Mouse (Mus musculus) hindbrain, embryonic 11.5 days (tissue): ENCODE results near the gene Mocs2. TPM values are rescaled to one million over a fixed set of nuclear protein-coding genes. Genes with fewer than 3 reads are reported as not detected.

Source experiments
- ATAC-seq: fragments of 200-750 bp; cut with Nextera tagmentation; 2 replicates; pipeline ENCODE4 v1.8.0; 2017; ENCODE audit warnings: mild to moderate bottlenecking, moderate TSS enrichment, moderate library complexity; ENCODE audit not compliant: low FRiP score
- DNase-seq: peaks from one replicate; pipeline ENCODE4 v3.0.0-alpha.2; 2015; ENCODE audit warnings: low spot score
- H3K27ac ChIP-seq: fragments of 300-500 bp; sonication (generic); 2 replicates; pipeline ENCODE4 v1.5.1; 2014; ENCODE audit warnings: mild to moderate bottlenecking, low read depth, low read length
- H3K27me3 ChIP-seq: fragments of 300-500 bp; sonication (generic); 2 replicates; pipeline ENCODE4 v1.6.1; 2014; ENCODE audit warnings: mild to moderate bottlenecking, low read length, moderate library complexity, mixed read lengths; ENCODE audit not compliant: control insufficient read depth, insufficient read depth
- H3K36me3 ChIP-seq: fragments of 300-500 bp; sonication (generic); 2 replicates; pipeline ENCODE4 v1.6.1; 2014; ENCODE audit warnings: mild to moderate bottlenecking, low read length, moderate library complexity, mixed read lengths; ENCODE audit not compliant: control insufficient read depth, insufficient read depth
- H3K4me1 ChIP-seq: fragments of 300-500 bp; sonication (generic); replicated peaks from 2 replicates; pipeline ENCODE4 v1.6.1; 2014; ENCODE audit warnings: low read length, mixed read lengths; ENCODE audit not compliant: control insufficient read depth, insufficient read depth
- H3K4me2 ChIP-seq: fragments of 300-500 bp; sonication (generic); replicated peaks from 2 replicates; pipeline ENCODE4 v1.6.1; 2014; ENCODE audit warnings: mild to moderate bottlenecking, low read depth, low read length
- H3K4me3 ChIP-seq: fragments of 300-500 bp; sonication (generic); 2 replicates; pipeline ENCODE4 v1.5.1; 2014; ENCODE audit warnings: low read depth, low read length
- H3K9ac ChIP-seq: fragments of 300-500 bp; sonication (generic); 2 replicates; pipeline ENCODE4 v1.6.1; 2014; ENCODE audit warnings: low read depth, low read length
- H3K9me3 ChIP-seq: fragments of 300-500 bp; sonication (generic); 2 replicates; pipeline ENCODE4 v1.6.1; 2016; ENCODE audit warnings: low read length; ENCODE audit not compliant: control insufficient read depth
- WGBS: fragments of 180-500 bp; shearing (Covaris S2); extraction: QIAGEN DNeasy Blood & Tissue Kit; methylation state at CpG from one replicate; pipeline ENCODE4 v1.1.7; 2014; 5-methylcytosine and 5-hydroxymethylcytosine counted together
- polyA plus RNA-seq: library from polyadenylated mRNA; unstranded; fragments of >200 nt; fragmentation: Nextera tagmentation; extraction: Ambion mirVana; gene quantifications from 2 replicates; pipeline ENCODE4 v1.2.1, GENCODE M21; 2014

Mocs2 gene
- polyA plus RNA-seq, 1 experiment from 2014 or later = 83.4 TPM

DNA sequence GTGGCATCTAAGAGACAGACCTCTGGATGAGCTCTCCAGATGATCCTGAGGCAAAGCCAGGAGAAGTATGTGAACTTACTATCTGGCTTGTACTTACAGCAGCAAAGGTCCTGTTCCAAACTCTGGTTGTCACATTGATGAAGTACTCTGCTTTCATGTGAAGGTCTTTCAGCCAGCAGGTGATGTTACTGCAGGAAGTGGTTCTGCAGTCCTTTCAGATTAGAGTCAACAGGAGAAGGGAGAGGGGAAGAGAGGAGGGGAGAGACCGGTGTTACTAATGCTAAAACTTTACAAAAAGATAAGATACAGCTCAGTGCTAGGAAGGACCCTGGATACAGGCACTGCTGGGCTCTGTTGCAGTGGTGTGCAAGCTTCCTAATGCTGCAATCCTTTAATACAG lies 25.3 kb downstream of the Mocs2 start:
- no peak for DNase-seq
- no peak for ATAC-seq
- WGBS = 85% methylated on average over 1 of the region's 1 CpGs
- Histone ChIP-seq H3K9me3 (no peaks in the 10 kb centered on the region), H3K4me3 (no peak overlapping the region), H3K4me1 (no peaks in the 10 kb centered on the region), H3K4me2 (no peak overlapping the region), H3K27me3 (no peaks in the 10 kb centered on the region), H3K9ac (no peak overlapping the region), H3K27ac (no peak overlapping the region), H3K36me3 (no peaks in the 10 kb centered on the region)

DNA sequence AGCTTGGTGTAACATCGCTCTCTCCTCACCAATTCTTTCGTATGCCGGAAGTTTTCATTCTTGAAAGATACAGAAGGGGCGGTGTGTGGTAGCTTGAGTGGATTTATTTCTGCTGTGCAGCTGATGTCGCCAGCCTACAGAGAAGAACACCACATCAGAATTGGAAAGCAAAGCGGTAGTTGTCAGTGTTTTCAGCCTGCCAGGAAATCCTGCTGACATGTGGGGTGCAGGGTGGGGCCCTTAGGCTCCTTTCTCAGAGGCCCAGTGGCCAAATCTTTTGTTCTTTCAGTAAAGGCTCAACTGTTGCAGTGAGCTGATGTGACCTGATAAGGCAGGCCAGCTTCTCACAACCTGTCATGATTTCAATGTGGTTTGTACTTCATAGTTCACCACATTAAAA lies 27.8 kb downstream of the Mocs2 start:
- no peak for ATAC-seq
- H3K36me3 ChIP-seq = no peaks in the 10 kb centered on the region
- H3K4me1 ChIP-seq = no peaks in the 10 kb centered on the region
- H3K27ac ChIP-seq = no peak overlapping the region
- H3K9ac ChIP-seq = no peak overlapping the region
- no peak overlapping the region for H3K4me3 ChIP-seq
- 93% methylated on average over 6 of the region's 6 CpGs for WGBS
- no peak overlapping the region for H3K4me2 ChIP-seq
- DNase-seq = no peak
- no peaks in the 10 kb centered on the region for H3K27me3 ChIP-seq
- no peaks in the 10 kb centered on the region for H3K9me3 ChIP-seq

DNA sequence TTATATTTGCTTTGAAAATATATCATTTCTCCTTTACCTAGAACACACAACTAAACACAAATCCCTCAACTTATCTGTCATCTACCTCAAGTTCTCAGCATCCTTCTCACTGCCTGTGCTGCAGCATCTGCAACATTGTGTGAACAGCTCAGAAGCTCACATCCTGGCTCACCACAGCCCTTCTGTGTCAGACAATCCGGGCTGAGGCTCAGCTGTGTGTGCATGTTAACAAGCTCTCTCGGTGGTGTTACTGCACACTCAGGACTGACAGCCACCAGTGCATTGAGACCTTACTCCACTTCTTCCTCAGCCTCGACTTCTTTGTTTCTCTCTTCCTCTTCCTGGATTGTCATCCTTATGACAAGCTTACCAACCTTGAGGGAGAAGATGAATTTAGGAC lies 30.9 kb downstream of the Mocs2 start:
- Histone ChIP-seq H3K27me3 (no peaks in the 10 kb centered on the region), H3K36me3 (no peaks in the 10 kb centered on the region), H3K4me1 (no peaks in the 10 kb centered on the region), H3K9me3 (no peaks in the 10 kb centered on the region), H3K27ac (no peak overlapping the region), H3K4me3 (no peak overlapping the region), H3K9ac (no peak overlapping the region), H3K4me2 (no peak overlapping the region)
- 83% methylated on average over 3 of the region's 3 CpGs for WGBS
- ATAC-seq (no peak), DNase-seq (no peak)

GRCm38 (mm10) chr13:114852264-114853111 lies 34.5 kb downstream of the Mocs2 start:
- WGBS = 63% methylated on average over 6 of the region's 6 CpGs
- Histone ChIP-seq H3K27me3 (no peaks in the 10 kb centered on the region), H3K9me3 (no peaks in the 10 kb centered on the region), H3K4me2 (no peak overlapping the region), H3K36me3 (no peaks in the 10 kb centered on the region), H3K27ac (no peak overlapping the region), H3K4me3 (no peak overlapping the region), H3K9ac (no peak overlapping the region), H3K4me1 (no peaks in the 10 kb centered on the region)
- DNase-seq = no peak
- no peak for ATAC-seq

GRCm38 (mm10) chr13:114853152-114853551 lies 35.1 kb downstream of the Mocs2 start:
- no peak overlapping the region for H3K9ac ChIP-seq
- ATAC-seq = no peak
- DNase-seq = no peak
- WGBS = 80% methylated on average over 2 of the region's 2 CpGs
- no peaks in the 10 kb centered on the region for H3K9me3 ChIP-seq
- no peak overlapping the region for H3K27ac ChIP-seq
- no peaks in the 10 kb centered on the region for H3K36me3 ChIP-seq
- no peak overlapping the region for H3K4me3 ChIP-seq
- no peaks in the 10 kb centered on the region for H3K27me3 ChIP-seq
- no peak overlapping the region for H3K4me2 ChIP-seq
- H3K4me1 ChIP-seq = no peaks in the 10 kb centered on the region

GRCm38 (mm10) chr13:114854023-114854422 lies 36.0 kb downstream of the Mocs2 start:
- Histone ChIP-seq H3K27me3 (no peaks in the 10 kb centered on the region), H3K4me3 (no peak overlapping the region), H3K36me3 (no peaks in the 10 kb centered on the region), H3K9ac (no peak overlapping the region), H3K4me2 (no peak overlapping the region), H3K27ac (no peak overlapping the region), H3K9me3 (no peaks in the 10 kb centered on the region), H3K4me1 (no peaks in the 10 kb centered on the region)
- no peak for DNase-seq
- no peak for ATAC-seq
- 84% methylated on average over 6 of the region's 6 CpGs for WGBS

GRCm38 (mm10) chr13:114854428-114854827 lies 36.4 kb downstream of the Mocs2 start:
- Histone ChIP-seq H3K4me2 (no peak overlapping the region), H3K4me3 (no peak overlapping the region), H3K4me1 (no peaks in the 10 kb centered on the region), H3K27me3 (no peaks in the 10 kb centered on the region), H3K27ac (no peak overlapping the region), H3K9ac (no peak overlapping the region), H3K9me3 (no peaks in the 10 kb centered on the region), H3K36me3 (no peaks in the 10 kb centered on the region)
- DNase-seq (no peak), ATAC-seq (no peak)
- WGBS = 94% methylated on average over 3 of the region's 3 CpGs

- Histone ChIP-seq H3K4me3 (no peak overlapping the region), H3K4me1 (no peaks in the 10 kb centered on the region), H3K9ac (0 out of 2 replicates have a peak overlapping the region, but pooled peaks have one; percentile 29), H3K27me3 (no peaks in the 10 kb centered on the region), H3K9me3 (no peaks in the 10 kb centered on the region), H3K4me2 (peak overlapping the region; percentile 26), H3K36me3 (no peaks in the 10 kb centered on the region), H3K27ac (no peak overlapping the region)
- WGBS = 20% methylated on average over 15 of the region's 15 CpGs
- ATAC-seq (peak; percentile 58), DNase-seq (peak; percentile 36)
Measured at GRCm38 (mm10) chr13:114855573-114856268, 37.7 kb downstream of the Mocs2 start.

DNA sequence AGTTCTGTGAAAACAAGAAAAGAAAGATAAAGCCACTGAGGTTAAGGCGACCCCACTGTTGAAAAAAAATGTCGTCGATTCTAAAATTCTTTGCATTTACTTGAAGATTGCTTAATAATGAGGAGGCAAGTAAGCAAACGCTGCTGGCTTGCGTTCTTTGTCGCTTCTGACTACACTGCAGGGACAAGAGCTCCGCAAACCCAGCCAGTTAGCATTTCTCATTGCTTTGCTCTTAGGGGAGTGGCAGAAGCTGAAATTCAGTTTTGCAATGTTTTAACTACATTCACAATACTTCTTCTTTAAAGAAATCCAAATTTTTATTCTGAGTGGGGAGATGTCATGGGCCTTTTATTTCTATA lies 38.2 kb downstream of the Mocs2 start:
- ATAC-seq (no peak), DNase-seq (peak; percentile 13)
- Histone ChIP-seq H3K4me3 (no peak overlapping the region), H3K27ac (no peak overlapping the region), H3K4me2 (0 out of 2 replicates have a peak overlapping the region, but pooled peaks have one; percentile 26), H3K27me3 (no peaks in the 10 kb centered on the region), H3K9me3 (no peaks in the 10 kb centered on the region), H3K36me3 (no peaks in the 10 kb centered on the region), H3K4me1 (no peaks in the 10 kb centered on the region), H3K9ac (no peak overlapping the region)
- 33% methylated on average over 7 of the region's 7 CpGs for WGBS
